Mouse (Mus musculus): ENCODE data around the gene Azi2.
A peak's percentile ranks its signal among the peaks of the same experiment; 100 is the strongest.

Azi2 gene

GRCm38 (mm10) chr9:118040218-118041021 lies at the start of gene Azi2:
TSS of gene Azi2 (plus strand) at chr9:118040499.
- DNase-seq (ENCODE audit: low spot score): peak; percentile 98

- no peak for DNase-seq (ENCODE audit: low spot score)
Measured at GRCm38 (mm10) chr9:117996631-117997030, 43.7 kb upstream of the Azi2 start.

DNA sequence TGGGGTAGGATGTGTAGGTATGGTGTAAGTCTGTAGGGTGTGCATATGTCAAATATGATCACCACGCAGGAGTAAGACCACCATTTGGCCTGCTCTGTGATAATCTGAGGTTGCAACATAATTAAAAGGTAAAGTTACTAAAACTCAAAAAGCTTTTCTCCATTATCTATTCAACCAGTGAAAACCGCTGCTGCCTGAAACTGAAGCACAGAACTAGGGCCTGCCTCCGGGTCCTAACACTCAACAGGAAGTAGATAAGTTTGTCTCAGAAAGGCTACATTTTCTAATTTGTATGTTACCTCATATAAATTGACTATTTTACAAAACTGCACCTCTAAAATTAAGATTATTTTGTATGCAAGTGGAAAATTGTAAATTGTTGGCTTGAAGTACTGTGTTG lies 38.8 kb upstream of the Azi2 start:
- DNase-seq (ENCODE audit: low spot score): no peak

DNA sequence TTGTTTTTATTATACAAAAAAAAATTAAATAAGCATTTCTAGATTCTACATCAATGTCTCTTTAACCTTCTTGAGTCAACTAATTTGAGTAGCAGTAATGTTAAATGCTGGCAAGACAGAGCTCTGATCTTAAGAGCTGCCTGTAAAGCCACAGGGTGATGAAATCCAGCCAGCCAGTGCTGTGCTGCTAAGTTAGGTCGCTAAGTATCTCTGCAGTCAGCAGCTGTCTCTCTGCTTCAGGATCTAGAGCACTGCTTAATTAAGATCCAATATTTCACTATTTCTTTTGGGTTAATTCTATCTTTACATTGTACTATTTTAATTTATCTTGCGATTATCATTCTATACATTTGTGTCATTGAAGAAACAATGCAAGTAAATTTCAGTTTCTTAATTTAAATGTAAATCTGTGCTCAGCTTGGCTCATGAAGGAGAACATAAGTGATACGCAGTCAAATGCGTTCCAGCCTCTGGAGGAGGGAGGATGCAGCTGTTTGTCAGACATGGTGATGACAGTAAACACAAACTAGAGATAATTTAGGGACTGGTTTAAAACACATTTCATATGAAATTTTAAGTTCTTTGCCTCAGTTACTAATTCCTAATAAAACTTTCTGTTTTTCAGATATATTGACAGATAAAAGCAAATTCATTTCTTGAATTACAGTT lies 36.9 kb upstream of the Azi2 start:
- DNase-seq (ENCODE audit: low spot score): no peak

GRCm38 (mm10) chr9:118003937-118004336 lies 36.4 kb upstream of the Azi2 start:
- no peak for DNase-seq (ENCODE audit: low spot score)

DNA sequence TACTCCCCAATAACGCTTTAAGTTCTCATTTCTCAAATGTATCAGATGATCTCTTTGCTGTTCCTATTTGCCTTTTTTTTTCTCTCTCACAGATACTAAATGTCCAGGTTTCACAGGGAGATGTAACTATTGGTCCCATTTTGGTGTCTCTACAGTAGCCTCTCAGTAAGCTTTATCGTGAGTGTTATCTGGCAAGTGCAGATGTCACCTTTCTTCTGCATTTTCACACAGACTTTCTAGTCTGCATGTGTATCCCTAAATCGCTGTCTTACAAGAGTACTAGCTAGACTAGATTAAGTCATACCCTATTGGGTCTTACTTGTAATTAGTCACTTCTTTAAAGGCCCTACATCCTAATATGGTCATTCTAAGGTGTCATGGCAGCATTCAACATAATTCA lies 27.4 kb upstream of the Azi2 start:
- no peak for DNase-seq (ENCODE audit: low spot score)

- DNase-seq (ENCODE audit: low spot score): no peak
Measured at GRCm38 (mm10) chr9:118024966-118025365, 15.3 kb upstream of the Azi2 start.

DNA sequence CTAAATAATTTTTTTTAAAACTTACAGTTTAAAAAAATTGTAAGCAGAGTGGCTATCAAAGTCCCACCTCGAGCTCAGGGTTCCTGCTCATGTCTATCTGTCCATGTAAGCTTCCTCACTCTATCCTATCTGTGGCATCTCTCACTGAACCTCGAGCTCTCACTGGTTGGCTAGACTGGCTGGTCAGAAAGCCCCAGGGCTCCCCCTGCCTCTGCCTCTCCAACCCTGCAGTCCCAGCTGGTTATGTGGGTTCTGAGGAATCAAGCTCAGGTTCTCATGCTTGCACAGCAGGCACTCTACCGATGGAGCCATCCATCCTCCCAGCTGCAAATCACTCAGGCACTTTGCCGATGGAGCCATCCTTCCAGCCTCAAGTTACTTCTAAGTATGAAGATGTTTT lies 10.8 kb upstream of the Azi2 start:
- no peak for DNase-seq (ENCODE audit: low spot score)

- DNase-seq (ENCODE audit: low spot score): no peak
Measured at GRCm38 (mm10) chr9:118030252-118030651, 10.0 kb upstream of the Azi2 start.

DNA sequence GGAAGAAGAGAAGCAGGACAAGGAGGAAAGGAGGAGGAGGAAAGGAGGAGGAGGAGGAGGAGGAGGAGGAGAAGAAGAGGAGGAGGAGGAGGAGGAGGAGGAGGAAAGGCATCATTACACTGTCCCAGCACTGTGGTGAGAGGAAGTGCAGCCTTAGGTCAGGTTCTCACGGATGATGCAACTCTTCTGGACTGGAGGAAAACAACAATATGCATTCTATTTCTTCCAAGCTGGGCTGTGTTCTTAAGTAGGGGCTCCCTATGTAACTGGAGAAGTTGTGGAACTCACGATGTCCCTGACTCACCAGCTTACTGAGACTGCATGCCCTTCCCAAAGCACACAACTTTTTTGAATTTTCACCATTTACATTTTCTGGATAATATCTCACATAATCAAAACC lies 8.6 kb upstream of the Azi2 start:
- DNase-seq (ENCODE audit: low spot score): no peak

- no peak for DNase-seq (ENCODE audit: low spot score)
Measured at GRCm38 (mm10) chr9:118034990-118035389, 5.3 kb upstream of the Azi2 start.

DNA sequence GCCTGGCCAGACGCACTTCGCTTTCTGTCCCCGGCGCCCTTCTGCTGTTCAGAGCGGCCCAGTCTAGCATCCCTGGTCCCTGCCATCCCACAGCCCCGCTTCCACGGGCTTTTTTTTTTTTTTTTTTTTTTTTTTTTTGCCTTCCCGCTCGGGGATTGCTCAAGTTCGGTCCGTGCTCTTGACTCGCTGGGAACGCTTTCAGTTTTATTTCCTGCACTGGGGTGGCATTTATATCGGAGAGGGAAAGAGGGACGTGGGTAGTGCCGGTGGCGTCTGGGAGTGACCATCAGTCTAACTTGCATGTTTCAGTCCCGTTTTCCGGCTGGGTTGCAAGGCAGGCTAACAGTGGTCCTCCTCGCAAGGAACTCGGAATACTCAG lies 712 bp downstream of the Azi2 start:
- DNase-seq (ENCODE audit: low spot score): no peak

DNA sequence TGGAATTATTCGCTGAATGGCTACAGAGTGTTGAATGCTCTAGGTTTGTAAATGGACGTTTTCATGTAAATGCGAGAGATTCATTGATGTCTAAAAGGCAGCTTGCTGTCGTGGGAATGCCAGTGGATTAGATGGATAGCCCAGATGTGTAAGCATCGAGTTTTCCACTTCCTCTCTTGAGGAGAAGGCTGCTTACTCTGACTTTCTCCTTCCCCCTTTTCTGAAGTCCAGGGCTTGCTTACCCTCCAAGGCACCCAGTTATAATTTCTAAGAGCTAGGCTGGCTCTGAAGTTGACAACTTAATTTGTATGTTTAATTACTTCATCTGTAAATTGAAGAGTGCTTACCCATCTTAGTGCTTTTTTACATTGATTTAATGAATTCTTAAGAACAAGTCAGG lies 1.3 kb downstream of the Azi2 start:
- DNase-seq (ENCODE audit: low spot score): no peak

DNA sequence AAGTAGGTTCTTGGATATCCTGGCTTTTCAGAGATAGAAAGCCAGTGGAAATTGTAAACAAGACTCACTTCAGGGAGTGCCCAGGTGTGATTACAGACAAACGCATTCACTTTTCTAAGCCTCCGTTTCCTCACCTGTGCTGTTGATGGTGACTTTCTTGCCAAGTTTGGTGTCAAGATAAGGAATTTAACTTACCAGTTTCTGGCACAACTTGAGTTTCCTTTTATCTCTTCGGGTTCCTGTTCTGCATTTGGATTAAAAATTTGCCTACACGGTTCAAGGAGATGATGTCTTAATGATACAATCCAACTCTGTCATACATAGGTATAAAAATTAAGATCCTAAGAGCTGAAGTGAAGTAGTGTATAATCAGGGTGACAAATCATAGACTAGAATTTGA lies 2.4 kb downstream of the Azi2 start:
- no peak for DNase-seq (ENCODE audit: low spot score)

DNA sequence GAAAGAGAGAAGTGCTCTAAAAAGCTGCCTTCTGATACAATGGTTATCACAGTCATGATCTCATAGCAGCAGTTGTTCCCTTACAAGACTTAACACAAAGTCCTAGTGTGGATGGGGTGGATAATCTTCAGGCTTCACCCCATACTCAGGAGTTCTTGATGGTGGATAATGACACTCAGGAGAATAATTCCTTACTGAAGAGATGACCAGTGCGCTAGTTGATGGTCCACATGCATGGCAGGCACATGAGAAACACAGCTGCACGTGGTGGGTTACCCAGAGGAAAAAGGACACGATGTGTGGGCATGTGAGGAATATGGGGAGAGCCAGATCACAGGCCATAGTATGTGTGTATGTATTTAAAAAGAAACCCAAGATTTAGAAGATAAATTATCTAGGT lies 3.3 kb downstream of the Azi2 start:
- no peak for DNase-seq (ENCODE audit: low spot score)

DNA sequence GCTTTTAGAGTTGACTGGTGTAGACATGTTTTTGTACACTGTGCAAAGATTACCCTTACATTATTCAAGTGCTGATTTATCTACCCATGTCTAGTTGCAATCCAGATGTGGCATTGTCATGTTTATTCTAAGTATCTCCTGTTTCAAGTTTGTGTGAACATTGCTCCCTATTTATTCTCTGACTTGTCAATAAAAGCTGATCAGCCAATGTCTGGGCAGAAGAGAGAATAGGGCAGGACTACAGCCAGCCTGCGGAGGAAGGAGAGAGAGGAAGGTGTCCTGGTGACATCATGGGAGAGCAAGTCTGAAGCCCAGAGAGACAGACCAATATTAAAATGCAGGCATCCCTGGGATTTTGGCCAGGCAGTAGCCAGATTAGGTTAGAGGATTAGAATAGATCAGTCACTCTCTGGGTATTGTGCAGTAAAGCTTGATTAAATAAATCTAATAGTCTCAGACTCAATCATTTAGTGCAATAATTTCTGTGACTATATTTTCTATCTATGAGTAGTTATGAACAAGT lies 4.8 kb downstream of the Azi2 start:
- no peak for DNase-seq (ENCODE audit: low spot score)

DNA sequence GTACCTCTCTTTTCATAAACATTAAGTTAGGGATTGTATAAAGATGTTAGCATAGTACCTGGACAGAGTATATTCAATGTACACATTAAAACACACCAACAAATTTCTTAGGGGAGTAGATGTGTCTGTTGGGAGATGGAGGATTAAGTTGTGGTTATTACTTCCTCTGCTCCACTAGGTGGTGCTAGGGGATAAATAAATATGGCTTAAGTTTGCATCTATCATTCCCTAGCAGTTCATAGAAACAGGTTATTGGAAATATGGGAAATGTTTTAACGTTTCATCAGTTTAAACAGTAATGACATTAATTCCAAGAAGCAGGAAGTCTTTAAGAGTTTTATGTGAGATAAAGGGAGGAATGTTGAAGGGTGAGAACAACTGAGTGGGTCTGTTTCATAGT lies 13.0 kb downstream of the Azi2 start:
- DNase-seq (ENCODE audit: low spot score): no peak

GRCm38 (mm10) chr9:118059101-118059500 lies 18.8 kb downstream of the Azi2 start:
- DNase-seq (ENCODE audit: low spot score): no peak

DNA sequence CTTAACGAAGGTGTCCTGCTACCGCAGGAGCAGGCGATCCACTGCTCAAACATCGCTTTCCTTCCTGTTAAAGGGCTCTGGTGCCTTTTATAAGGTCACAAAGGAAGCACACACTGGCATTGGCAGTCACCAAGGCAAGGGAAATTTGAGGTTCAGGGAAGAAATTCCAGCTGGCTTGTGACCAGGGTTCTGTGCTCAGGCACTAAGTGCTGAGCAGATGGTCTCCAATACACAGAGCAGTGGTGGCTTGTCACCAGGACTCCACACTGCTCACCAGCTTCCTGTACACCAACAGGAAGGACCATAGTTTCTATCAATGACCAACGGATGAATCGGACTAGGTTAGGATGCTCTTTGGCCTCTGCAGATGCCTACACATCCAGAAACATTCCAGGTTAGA lies 30.1 kb downstream of the Azi2 start:
- no peak for DNase-seq (ENCODE audit: low spot score)

- no peak for DNase-seq (ENCODE audit: low spot score)
Measured at GRCm38 (mm10) chr9:118071337-118071736, 31.0 kb downstream of the Azi2 start.

GRCm38 (mm10) chr9:118072101-118072500 lies 31.8 kb downstream of the Azi2 start:
- no peak for DNase-seq (ENCODE audit: low spot score)

DNA sequence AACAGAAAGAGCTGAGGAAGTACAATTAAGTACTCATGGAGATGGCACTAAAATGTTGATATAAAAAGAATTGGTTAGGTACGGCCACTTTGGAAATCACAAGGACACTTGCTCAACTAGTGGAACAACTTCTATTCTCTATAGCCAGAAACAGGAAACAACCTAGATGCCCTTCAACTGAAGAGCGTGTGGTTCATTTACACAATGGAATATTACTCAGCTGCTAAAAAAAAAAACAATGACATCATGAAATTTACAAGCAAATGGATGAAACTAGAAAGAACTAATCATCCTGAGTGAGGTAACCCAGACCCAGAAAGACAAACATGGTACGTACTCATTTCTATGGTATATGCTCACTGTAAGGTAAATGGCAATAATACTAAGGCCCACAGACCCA lies 33.1 kb downstream of the Azi2 start:
- no peak for DNase-seq (ENCODE audit: low spot score)

DNA sequence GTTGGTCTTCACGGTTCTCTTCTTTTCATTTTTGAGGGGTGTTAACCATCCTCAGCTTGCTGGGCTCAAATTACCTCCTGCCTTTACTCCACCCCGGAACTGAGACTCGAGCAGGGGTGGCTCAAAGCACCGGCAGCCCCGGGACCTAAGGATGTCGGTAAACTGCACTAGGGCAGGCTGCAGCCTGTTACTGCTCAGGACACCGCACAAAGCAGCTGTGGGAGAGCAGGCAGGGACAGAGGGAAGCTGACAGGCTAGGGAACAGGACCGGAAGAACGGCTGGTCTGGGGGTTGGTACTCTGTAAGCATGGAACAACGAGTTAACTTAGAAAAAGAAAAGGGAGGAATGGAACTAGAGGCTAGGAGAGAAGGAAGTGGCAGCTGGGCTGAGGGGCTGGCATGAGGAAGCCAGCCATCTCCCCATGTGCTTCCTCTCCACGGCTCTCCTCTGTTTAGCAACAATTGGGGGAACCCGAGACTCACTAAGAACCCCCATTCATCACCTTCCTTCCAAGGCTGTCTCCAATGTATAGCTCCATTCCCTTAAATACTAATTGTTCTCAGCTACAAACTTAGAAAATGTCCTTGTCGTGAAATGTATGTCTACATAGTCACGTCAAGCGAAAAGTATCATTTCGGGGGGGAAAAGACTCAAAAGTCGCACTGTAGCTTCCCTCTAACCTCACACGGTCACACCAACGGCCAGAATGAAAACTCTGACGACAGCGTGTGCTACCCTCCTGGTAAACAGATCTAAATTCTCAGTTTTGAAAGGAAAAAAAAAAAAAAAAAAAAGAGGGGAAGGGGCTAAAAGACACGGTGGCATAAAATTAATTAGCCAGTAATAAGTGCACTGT lies 42.5 kb downstream of the Azi2 start:
- no peak for DNase-seq (ENCODE audit: low spot score)
